Comparison of ENCODE assay signal across 9 mouse cellular contexts in the genomic region with DNA sequence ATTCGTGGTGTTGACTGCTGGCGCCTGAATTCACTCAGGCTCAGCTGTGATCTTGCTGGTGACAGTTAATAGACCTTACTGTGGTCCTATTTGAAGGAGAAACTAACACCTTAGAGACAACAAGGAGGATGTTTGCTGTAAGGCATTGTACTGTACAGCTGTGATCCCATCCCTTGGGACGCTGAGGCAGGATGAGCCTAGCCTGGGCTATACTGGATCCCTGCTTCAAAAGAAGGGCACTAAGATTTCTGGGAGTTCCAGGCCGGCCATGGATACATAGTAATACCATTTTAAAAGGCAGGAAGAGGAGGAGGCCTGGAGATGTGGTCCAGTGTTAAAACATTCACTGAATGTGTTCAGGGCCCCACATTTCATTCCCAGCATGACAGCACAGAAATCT. TPM values are rescaled to one million over a fixed set of nuclear protein-coding genes. Genes with fewer than 3 reads are reported as not detected.
A peak's percentile ranks its signal among the peaks of the same experiment; 100 is the strongest.
DNase-seq lines count a peak whose midpoint lies in the region; ATAC-seq and TF ChIP-seq lines count a peak whose summit lies in the region.
"Had no signal": no experiment of that assay in that cellular context is flagged by ENCODE, and none has a peak within 500 bp of the region (broad histone marks: within the 10 kb centered on the region; RNA-seq: fewer than 3 reads in every experiment).

No protein-coding gene starts in this region.

- ATAC-seq in hindbrain, embryonic 14.5 days (ENCODE audit: low FRiP score): no peak
- ATAC-seq in midbrain, embryonic 11.5 days (ENCODE audit: low FRiP score): no peak

- peaks cover 36% of the 10 kb centered on the region for H3K36me3 ChIP-seq in heart, embryonic 10.5 days
- H3K36me3 ChIP-seq in hindbrain, embryonic 14.5 days (replicated peaks; ENCODE audit: control insufficient read depth, insufficient read depth): peaks cover 21% of the 10 kb centered on the region
- peaks cover 5% of the 10 kb centered on the region for H3K36me3 ChIP-seq in midbrain, embryonic 11.5 days (ENCODE audit: control insufficient read depth, insufficient read depth, low read length)

- no peak for TF ChIP-seq POLR2A in cortical plate, adult 2 months (IDR thresholded peaks at IDR 0.05; ENCODE audit: extremely low read depth, insufficient read depth, low read length)

- no peaks in the 10 kb centered on the region for H3K27me3 ChIP-seq in heart, embryonic 10.5 days (ENCODE audit: insufficient read depth, poor library complexity, severe bottlenecking)
- H3K27me3 ChIP-seq in hindbrain, embryonic 14.5 days (ENCODE audit: control insufficient read depth, insufficient read depth, low read length): no peaks in the 10 kb centered on the region
- H3K27me3 ChIP-seq in midbrain, embryonic 11.5 days (ENCODE audit: control insufficient read depth, insufficient read depth, low read length): no peaks in the 10 kb centered on the region

- no peak for TF ChIP-seq CTCF in cortical plate, adult 2 months (IDR thresholded peaks at IDR 0.05; ENCODE audit: extremely low read depth, insufficient read depth, low read length)

- no peaks in the 10 kb centered on the region for H3K9me3 ChIP-seq in heart, embryonic 10.5 days
- H3K9me3 ChIP-seq in hindbrain, embryonic 14.5 days (ENCODE audit: control insufficient read depth, low read length): no peaks in the 10 kb centered on the region
- H3K9me3 ChIP-seq in midbrain, embryonic 11.5 days (ENCODE audit: control insufficient read depth, low read length): no peaks in the 10 kb centered on the region

- peak overlapping the region; percentile 87; the same call in 1 of the 2 replicates for H3K4me3 ChIP-seq in heart, embryonic 10.5 days
- peak overlapping the region; percentile 66; the same call in 1 of the 2 replicates for H3K4me3 ChIP-seq in cortical plate, adult 2 months (ENCODE audit: insufficient read depth, low read length)
- H3K4me3 ChIP-seq in hindbrain, embryonic 14.5 days (replicated peaks; ENCODE audit: low read length): 0 out of 2 replicates have a peak overlapping the region, but pooled peaks have one; percentile 69
- H3K4me3 ChIP-seq in midbrain, embryonic 11.5 days (ENCODE audit: low read depth, low read length): no peak overlapping the region

- H3K4me1 ChIP-seq in heart, embryonic 10.5 days: peaks cover 28% of the 10 kb centered on the region
- peaks cover 5% of the 10 kb centered on the region for H3K4me1 ChIP-seq in cortical plate, adult 2 months (ENCODE audit: control insufficient read depth, insufficient read depth, low read length)
- peaks cover 12% of the 10 kb centered on the region for H3K4me1 ChIP-seq in hindbrain, embryonic 14.5 days (replicated peaks; ENCODE audit: control insufficient read depth, insufficient read depth, low read length)
- peaks cover 8% of the 10 kb centered on the region; the same call in 1 of the 2 replicates for H3K4me1 ChIP-seq in midbrain, embryonic 11.5 days (ENCODE audit: control insufficient read depth, insufficient read depth, low read length)

- WGBS in heart, embryonic 10.5 days: 86% methylated on average over 4 of the region's 4 CpGs
- WGBS in hindbrain, embryonic 14.5 days: 87% methylated on average over 4 of the region's 4 CpGs
- 92% methylated on average over 4 of the region's 4 CpGs for WGBS in midbrain, embryonic 11.5 days

- no peak for DNase-seq in heart, embryonic 10.5 days (ENCODE audit: low spot score)
- DNase-seq in heart, adult 18-20 months: no peak
- DNase-seq in hindbrain, embryonic 14.5 days (ENCODE audit: low spot score): no peak
- no peak for DNase-seq in midbrain, embryonic 11.5 days (ENCODE audit: low spot score, missing footprints)
- no peak for DNase-seq in urinary bladder, adult 18-20 months (ENCODE audit: low spot score in 2 of 2)
- no peak for DNase-seq in embryo, embryonic 9.5 days (ENCODE audit: extremely low spot score)
- DNase-seq in kidney, postnatal 36 days: no peak
- DNase-seq: thymus, adult 18-20 months had no signal

- 0 out of 2 replicates have a peak overlapping the region, but pooled peaks have one; percentile 0 for H3K27ac ChIP-seq in heart, embryonic 10.5 days
- H3K27ac ChIP-seq in cortical plate, adult 2 months (ENCODE audit: insufficient read depth, low read length): no peak overlapping the region
- H3K27ac ChIP-seq in hindbrain, embryonic 14.5 days: no peak overlapping the region
- no peak overlapping the region for H3K27ac ChIP-seq in midbrain, embryonic 11.5 days (ENCODE audit: low read depth, low read length)

- H3K9ac ChIP-seq in hindbrain, embryonic 14.5 days: peak overlapping the region; percentile 85; the same call in 1 of the 2 replicates
- H3K9ac ChIP-seq in midbrain, embryonic 11.5 days (ENCODE audit: low read length): no peak overlapping the region

- peak overlapping the region; percentile 90 for H3K4me2 ChIP-seq in hindbrain, embryonic 14.5 days (replicated peaks)
- peak overlapping the region; percentile 63 for H3K4me2 ChIP-seq in midbrain, embryonic 11.5 days

RNA-seq across cellular contexts. Expression of a gene that starts 1.7 kb away (rescaled TPM):
- 432 and 538 TPM in 2 replicates for polyA plus RNA-seq in heart, embryonic 10.5 days (2016; fragmentation: Nextera tagmentation; extraction: Ambion mirVana)
- 1,000 to 10,000 TPM; 1,019 to 1,055 TPM for total RNA-seq in heart, adult 18-20 months (2021)
- 417 and 424 TPM in 2 replicates for polyA plus RNA-seq in cortical plate, adult 2 months (2012; rRNA removed)
- polyA plus RNA-seq in hindbrain, embryonic 14.5 days (2014; fragmentation: Nextera tagmentation; extraction: Ambion mirVana): 303 and 341 TPM in 2 replicates
- polyA plus RNA-seq in midbrain, embryonic 11.5 days (2014; fragmentation: Nextera tagmentation; extraction: Ambion mirVana): 209 and 229 TPM in 2 replicates

RNA-seq across cellular contexts. Expression of a gene that starts 10.2 kb away (rescaled TPM):
- 61.2 and 72.0 TPM in 2 replicates for polyA plus RNA-seq in heart, embryonic 10.5 days (2016; fragmentation: Nextera tagmentation; extraction: Ambion mirVana)
- total RNA-seq in heart, adult 18-20 months (2021): 10 to 100 TPM in 1 of 2 experiments, 1 to 10 TPM in 1; 8.9 to 14.8 TPM
- polyA plus RNA-seq in cortical plate, adult 2 months (2012; rRNA removed): 43.9 and 59.6 TPM in 2 replicates
- polyA plus RNA-seq in hindbrain, embryonic 14.5 days (2014; fragmentation: Nextera tagmentation; extraction: Ambion mirVana): 17.3 and 24.3 TPM in 2 replicates
- 24.6 and 28.9 TPM in 2 replicates for polyA plus RNA-seq in midbrain, embryonic 11.5 days (2014; fragmentation: Nextera tagmentation; extraction: Ambion mirVana)

RNA-seq across cellular contexts. Expression of a gene that starts 10.7 kb away (rescaled TPM):
- 40.2 and 58.0 TPM in 2 replicates for polyA plus RNA-seq in heart, embryonic 10.5 days (2016; fragmentation: Nextera tagmentation; extraction: Ambion mirVana)
- 10 to 100 TPM; 46.9 to 58.8 TPM for total RNA-seq in heart, adult 18-20 months (2021)
- polyA plus RNA-seq in cortical plate, adult 2 months (2012; rRNA removed): 65.4 and 70.8 TPM in 2 replicates
- 35.2 and 36.3 TPM in 2 replicates for polyA plus RNA-seq in hindbrain, embryonic 14.5 days (2014; fragmentation: Nextera tagmentation; extraction: Ambion mirVana)
- 37.8 and 42.6 TPM in 2 replicates for polyA plus RNA-seq in midbrain, embryonic 11.5 days (2014; fragmentation: Nextera tagmentation; extraction: Ambion mirVana)

RNA-seq across cellular contexts. Expression of a gene that starts 24.3 kb away (rescaled TPM):
- polyA plus RNA-seq in heart, embryonic 10.5 days (2016; fragmentation: Nextera tagmentation; extraction: Ambion mirVana): 56.4 and 76.5 TPM in 2 replicates
- total RNA-seq in heart, adult 18-20 months (2021): 10 to 100 TPM; 11.4 to 14.2 TPM
- 36.9 and 37.1 TPM in 2 replicates for polyA plus RNA-seq in cortical plate, adult 2 months (2012; rRNA removed)
- polyA plus RNA-seq in hindbrain, embryonic 14.5 days (2014; fragmentation: Nextera tagmentation; extraction: Ambion mirVana): 29.0 and 32.9 TPM in 2 replicates
- polyA plus RNA-seq in midbrain, embryonic 11.5 days (2014; fragmentation: Nextera tagmentation; extraction: Ambion mirVana): 134 and 142 TPM in 2 replicates

RNA-seq across cellular contexts. Expression of a gene that starts 41.7 kb away (rescaled TPM):
- 774 and 882 TPM in 2 replicates for polyA plus RNA-seq in heart, embryonic 10.5 days (2016; fragmentation: Nextera tagmentation; extraction: Ambion mirVana)
- 100 to 1,000 TPM; 745 to 872 TPM for total RNA-seq in heart, adult 18-20 months (2021)
- polyA plus RNA-seq in cortical plate, adult 2 months (2012; rRNA removed): 2,242 and 2,263 TPM in 2 replicates
- 570 and 649 TPM in 2 replicates for polyA plus RNA-seq in hindbrain, embryonic 14.5 days (2014; fragmentation: Nextera tagmentation; extraction: Ambion mirVana)
- polyA plus RNA-seq in midbrain, embryonic 11.5 days (2014; fragmentation: Nextera tagmentation; extraction: Ambion mirVana): 752 and 845 TPM in 2 replicates
